Mouse (Mus musculus) cerebellum, postnatal 14 days (tissue): ENCODE data around the gene Cib4.

Experiments used
- DNase-seq, 2 experiments: peaks; one replicate each; pipeline ENCODE4 v3.0.0; 2021; ENCODE audit warnings: mixed read lengths in 2 of 2

Cib4 gene

GRCm38 (mm10) chr5:30545698-30546097 lies at the start of gene Cib4:
Gene Cib4, minus strand, starts transcription at chr5:30545836.
- DNase-seq, result no peak

DNA sequence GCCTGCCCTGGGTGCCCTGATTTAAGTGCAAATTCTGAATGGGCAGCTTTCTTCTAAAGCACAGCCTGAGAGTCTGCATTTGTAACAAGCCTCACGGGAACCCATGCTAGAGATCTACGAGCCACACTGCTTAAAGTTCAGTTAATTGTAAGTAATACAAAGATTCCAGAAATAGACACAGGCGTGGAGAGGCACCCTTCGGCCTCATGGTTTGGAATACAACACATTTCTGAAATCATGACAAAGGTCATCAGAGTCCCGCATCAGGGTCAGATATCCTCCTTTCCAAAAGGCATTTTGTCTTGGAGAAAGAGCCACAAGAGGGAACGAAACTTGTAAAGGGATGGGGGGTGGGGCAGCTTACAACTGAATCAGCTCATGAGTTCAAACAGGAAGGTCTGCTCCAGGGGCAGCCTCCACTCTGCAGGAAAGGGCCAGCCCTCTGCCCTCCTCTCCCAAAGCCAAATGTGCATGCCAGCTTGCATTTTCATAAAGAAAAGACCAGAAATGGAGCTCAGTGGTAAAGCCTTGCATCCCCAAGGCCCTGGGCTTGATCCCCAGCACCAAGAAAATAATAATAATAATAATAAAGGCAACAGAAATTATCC lies 49.4 kb upstream of the Cib4 start:
- DNase-seq, result no peak

GRCm38 (mm10) chr5:30593811-30594504 lies 48.3 kb upstream of the Cib4 start:
- DNase-seq, result no peak

DNA sequence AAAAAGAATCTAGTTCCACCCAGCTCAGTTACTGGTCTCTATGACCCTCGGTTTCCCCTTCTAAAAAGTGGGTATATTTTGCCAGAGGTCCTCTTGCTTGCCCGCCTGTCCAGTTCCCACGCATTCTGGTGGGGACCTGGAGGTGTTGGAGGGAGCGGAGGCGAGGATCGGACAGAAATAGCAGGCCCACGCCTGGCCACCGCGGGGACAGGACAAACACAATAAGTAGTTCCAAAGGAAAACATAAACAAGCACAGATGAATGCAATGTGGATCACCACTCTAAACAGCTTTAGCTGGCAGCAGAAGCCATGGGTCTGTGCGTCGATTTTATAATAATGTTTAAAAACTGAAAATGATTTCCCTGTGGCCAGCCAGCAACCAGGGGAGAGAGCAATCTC lies 47.7 kb upstream of the Cib4 start:
- DNase-seq, result no peak

DNA sequence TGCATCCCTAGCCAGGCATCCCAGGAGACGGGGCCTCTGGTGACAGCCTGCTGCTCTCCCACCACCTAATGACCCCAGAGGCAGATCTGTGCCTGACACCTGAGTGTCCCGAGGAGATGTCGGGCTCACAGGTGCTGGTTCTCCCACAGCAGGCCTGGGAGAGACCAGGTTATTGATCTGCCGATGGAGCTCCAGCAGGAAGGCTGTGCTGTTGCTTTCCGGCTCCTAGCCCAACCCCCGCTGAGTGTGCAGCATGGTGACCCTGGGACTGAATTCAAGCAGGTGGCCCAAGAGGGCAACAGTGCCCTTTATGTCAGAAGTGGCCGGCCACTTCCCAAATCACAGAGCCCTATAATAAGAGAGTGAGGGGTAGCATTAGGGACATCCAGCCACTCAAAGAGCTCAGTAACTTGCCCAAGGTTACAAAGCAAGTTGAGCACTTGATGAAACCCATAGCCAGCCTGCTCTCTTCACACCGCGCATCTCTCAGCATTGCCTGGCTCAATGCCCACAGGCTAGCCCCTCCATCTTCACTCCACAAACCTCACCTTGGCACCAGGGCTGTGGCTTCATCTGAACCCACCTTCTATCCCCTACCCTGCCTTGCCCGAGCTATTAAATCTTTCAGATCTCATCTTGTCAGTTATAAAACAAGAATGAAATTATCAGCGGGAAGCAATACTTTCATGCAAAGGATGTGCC lies 46.8 kb upstream of the Cib4 start:
- DNase-seq, result peak; percentile 72 to 77

- no peak for DNase-seq
Measured at GRCm38 (mm10) chr5:30591786-30592185, 46.1 kb upstream of the Cib4 start.

DNA sequence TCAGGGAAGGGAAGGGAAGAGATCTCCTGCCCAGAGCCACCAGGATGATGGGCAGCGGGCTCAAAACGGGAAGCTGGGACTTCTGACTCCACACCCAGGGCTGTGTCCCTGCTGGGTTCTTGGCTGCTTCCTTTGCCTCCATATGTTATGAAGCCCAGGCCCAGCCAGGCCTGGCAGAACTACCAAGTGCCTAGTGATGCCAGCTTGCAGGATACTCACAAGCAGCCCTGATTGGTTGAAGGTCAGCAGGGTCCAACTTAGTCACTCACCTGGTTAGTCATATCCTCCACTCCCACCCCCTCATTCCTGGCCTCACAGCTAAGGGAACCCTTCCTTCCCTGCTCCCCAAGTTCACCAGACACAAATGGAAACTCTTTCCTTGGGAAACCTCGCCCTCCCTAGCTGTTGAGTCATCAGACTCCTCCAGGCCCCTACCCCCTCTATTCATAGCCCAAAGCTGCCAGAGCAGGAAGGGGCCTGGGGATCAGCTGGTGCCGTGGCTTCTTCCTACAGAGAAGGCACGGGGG lies 45.6 kb upstream of the Cib4 start:
- DNase-seq, result peak; percentile 94 to 98

- no peak for DNase-seq
Measured at GRCm38 (mm10) chr5:30590231-30590630, 44.6 kb upstream of the Cib4 start.

DNA sequence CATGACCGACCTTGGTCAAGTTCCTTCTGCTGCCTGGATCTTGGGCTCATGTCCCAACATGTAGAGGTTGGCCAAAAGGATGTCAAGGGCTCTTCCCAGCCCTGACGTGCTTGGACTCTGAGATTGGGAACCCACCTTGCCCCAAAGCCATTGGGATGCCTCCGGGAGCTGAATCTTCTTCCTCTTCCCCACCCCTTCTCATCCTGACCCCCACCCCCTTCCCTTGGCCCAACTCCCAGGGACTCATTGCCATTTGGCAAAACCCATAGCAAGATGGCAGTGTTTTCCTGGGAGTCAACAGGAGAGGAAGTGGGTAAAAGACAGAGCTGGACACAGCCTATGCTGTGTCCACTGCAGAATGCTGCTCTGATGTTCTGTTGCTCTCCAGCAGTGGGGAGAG lies 43.9 kb upstream of the Cib4 start:
- DNase-seq, result peak; percentile 94 to 95

DNA sequence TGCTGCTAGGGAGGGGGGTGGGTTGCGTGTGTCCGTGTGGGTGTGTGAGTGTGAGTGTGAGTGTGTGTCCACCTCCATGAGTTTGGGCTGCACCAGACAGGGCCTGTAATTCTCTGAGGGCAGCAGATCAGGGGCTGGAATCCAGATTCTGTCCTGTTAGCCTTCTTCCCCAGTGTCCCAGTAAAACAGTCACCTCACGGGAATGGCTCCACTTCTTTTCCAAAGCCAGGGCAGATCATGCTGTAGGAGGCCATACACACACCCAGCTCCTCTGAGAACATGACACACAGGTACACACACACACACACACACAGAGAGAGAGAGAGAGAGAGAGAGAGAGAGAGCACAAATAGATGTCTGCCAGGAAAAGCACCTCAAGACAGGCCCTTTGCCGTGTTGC lies 43.4 kb upstream of the Cib4 start:
- DNase-seq, result no peak

DNA sequence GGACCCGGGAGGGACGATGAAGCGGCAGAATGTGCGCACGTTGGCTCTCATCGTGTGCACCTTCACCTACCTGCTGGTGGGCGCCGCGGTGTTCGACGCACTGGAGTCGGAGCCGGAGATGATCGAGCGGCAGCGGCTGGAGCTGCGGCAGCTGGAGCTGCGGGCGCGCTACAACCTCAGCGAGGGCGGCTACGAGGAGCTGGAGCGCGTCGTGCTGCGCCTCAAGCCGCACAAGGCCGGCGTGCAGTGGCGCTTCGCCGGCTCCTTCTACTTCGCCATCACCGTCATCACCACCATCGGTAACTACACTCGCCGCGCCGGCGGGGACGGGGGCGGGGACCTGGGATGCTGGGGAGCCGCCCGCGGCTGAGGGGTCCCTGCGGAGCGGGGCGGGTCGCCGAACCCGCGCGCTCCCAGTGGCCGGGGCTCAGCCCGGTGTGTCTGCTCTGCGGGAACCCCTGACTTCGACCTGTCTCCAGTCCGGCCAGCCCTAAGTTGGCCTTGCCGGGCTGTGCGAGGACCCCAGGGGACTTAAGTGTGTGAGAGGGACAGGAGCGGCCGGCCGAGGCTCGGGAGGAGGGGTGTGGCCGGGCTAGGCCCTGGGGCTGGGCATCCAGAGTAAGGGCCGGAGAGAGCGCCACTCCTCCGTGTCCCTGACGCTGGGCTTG lies 42.8 kb upstream of the Cib4 start:
- peak; percentile 67 to 68 for DNase-seq

- DNase-seq, result peak; percentile 69 to 78
Measured at GRCm38 (mm10) chr5:30587681-30588300, 42.2 kb upstream of the Cib4 start, which contains the start of gene Kcnk3. Gene Kcnk3, plus strand, starts transcription at chr5:30588170.

- no peak for DNase-seq
Measured at GRCm38 (mm10) chr5:30587101-30587500, 41.5 kb upstream of the Cib4 start.

- peak; percentile 85 to 91 for DNase-seq
Measured at GRCm38 (mm10) chr5:30586616-30587015, 41.0 kb upstream of the Cib4 start.

GRCm38 (mm10) chr5:30582017-30582416 lies 36.4 kb upstream of the Cib4 start:
- DNase-seq, result peak in 1 of 2 experiments; percentile 31

- DNase-seq, result no peak
Measured at GRCm38 (mm10) chr5:30580725-30581124, 35.1 kb upstream of the Cib4 start.

GRCm38 (mm10) chr5:30578445-30579080 lies 32.9 kb upstream of the Cib4 start:
- peak; percentile 47 to 52 for DNase-seq

- peak; percentile 94 for DNase-seq
Measured at GRCm38 (mm10) chr5:30577654-30578310, 32.1 kb upstream of the Cib4 start.

GRCm38 (mm10) chr5:30577251-30577650 lies 31.6 kb upstream of the Cib4 start:
- DNase-seq, result peak in 1 of 2 experiments; percentile 42

DNA sequence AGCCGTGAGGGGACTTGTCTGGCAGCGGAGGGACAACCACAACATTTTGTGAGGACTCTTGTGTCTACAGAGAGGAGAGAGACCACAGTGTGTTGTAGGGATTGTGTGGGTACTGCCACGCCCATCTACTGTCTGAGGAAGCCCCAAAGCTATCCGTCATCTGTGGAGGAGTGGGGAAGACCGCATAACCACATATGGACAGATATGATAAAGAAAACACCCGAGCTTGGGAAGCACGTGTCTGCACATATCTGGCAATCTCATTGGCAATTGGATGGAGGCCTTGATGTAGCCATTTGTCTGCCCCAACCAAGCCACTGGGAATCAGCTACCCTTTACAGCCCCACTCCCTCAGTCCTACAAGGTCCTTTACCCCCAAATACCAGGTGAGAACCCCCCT lies 30.6 kb upstream of the Cib4 start:
- DNase-seq, result no peak

- DNase-seq, result no peak
Measured at GRCm38 (mm10) chr5:30574367-30574766, 28.7 kb upstream of the Cib4 start.

GRCm38 (mm10) chr5:30571820-30572219 lies 26.2 kb upstream of the Cib4 start:
- DNase-seq, result no peak
